Mouse (Mus musculus) neural tube, embryonic 14.5 days (tissue): ENCODE measurements around the gene Wnt3a. TPM values are rescaled to one million over a fixed set of nuclear protein-coding genes. Genes with fewer than 3 reads are reported as not detected.

ENCODE experiments used
- ATAC-seq: fragments of 200-750 bp; cut with Nextera tagmentation; 2 replicates; pipeline ENCODE4 v1.8.0; 2017; ENCODE audit warnings: low read depth, mild to moderate bottlenecking, moderate TSS enrichment, moderate library complexity
- H3K27ac ChIP-seq: fragments of 300-500 bp; sonication (generic); 2 replicates; pipeline ENCODE4 v1.5.1; 2014; ENCODE audit warnings: low read depth, mild to moderate bottlenecking, control low read depth, low read length, moderate library complexity, mixed read lengths
- H3K27me3 ChIP-seq: fragments of 300-500 bp; sonication (generic); 2 replicates; pipeline ENCODE4 v1.6.1; 2014; ENCODE audit warnings: low read length; ENCODE audit not compliant: control insufficient read depth, insufficient read depth
- H3K36me3 ChIP-seq: fragments of 300-500 bp; sonication (generic); 2 replicates; pipeline ENCODE4 v1.6.1; 2014; ENCODE audit warnings: low read length, mixed read lengths; ENCODE audit not compliant: control insufficient read depth, insufficient read depth
- H3K4me1 ChIP-seq: fragments of 300-500 bp; sonication (generic); 2 replicates; pipeline ENCODE4 v1.6.1; 2014; ENCODE audit warnings: low read length; ENCODE audit not compliant: control insufficient read depth, insufficient read depth
- H3K4me2 ChIP-seq: fragments of 300-500 bp; sonication (generic); 2 replicates; pipeline ENCODE4 v1.6.1; 2014; ENCODE audit warnings: mild to moderate bottlenecking, low read depth, low read length, control low read depth
- H3K4me3 ChIP-seq: fragments of 300-500 bp; sonication (generic); 2 replicates; pipeline ENCODE4 v1.5.1; 2014; ENCODE audit warnings: low read depth, low read length, control low read depth, mixed read lengths
- H3K9ac ChIP-seq: fragments of 300-500 bp; sonication (generic); replicated peaks from 2 replicates; pipeline ENCODE4 v1.6.1; 2014; ENCODE audit warnings: low read depth, mild to moderate bottlenecking, control low read depth, low read length, mixed read lengths
- H3K9me3 ChIP-seq: fragments of 300-500 bp; sonication (generic); 2 replicates; pipeline ENCODE4 v1.6.1; 2016; ENCODE audit warnings: low read length; ENCODE audit not compliant: control insufficient read depth
- WGBS: fragments of 180-500 bp; shearing (Covaris S2); extraction: QIAGEN DNeasy Blood & Tissue Kit; methylation state at CpG from one replicate; pipeline ENCODE4 v1.1.7; 2014; 5-methylcytosine and 5-hydroxymethylcytosine counted together
- microRNA-seq: library from miRNA; unstranded; fragments of <30 nt; microRNA quantifications from one replicate; pipeline ENCODE4, GENCODE M21; 2016
- polyA plus RNA-seq: library from polyadenylated mRNA; unstranded; fragments of >200 nt; fragmentation: Nextera tagmentation; extraction: Ambion mirVana; gene quantifications from 2 replicates; pipeline ENCODE4 v1.2.1, GENCODE M21; 2014

Wnt3a gene
- polyA plus RNA-seq, 1 experiment from 2014 or later, result 0.12 TPM

GRCm38 (mm10) chr11:59209003-59209441 is 81.5 kb downstream of the Wnt3a start:
- Histone ChIP-seq H3K9me3 (no peaks in the 10 kb centered on the region), H3K9ac (peak overlapping the region; percentile 80), H3K4me2 (peak overlapping the region; percentile 80), H3K4me1 (peaks cover 9% of the 10 kb centered on the region), H3K27me3 (no peaks in the 10 kb centered on the region), H3K27ac (peak overlapping the region; percentile 89), H3K4me3 (peak overlapping the region; percentile 92), H3K36me3 (peaks cover 30% of the 10 kb centered on the region)
- ATAC-seq, result peak; percentile 61
- WGBS, result 11% methylated on average over 18 of the region's 18 CpGs

GRCm38 (mm10) chr11:59208153-59208831 is 82.3 kb downstream of the Wnt3a start, which contains the start of gene 2310033P09Rik:
Gene 2310033P09Rik, plus strand, starts transcription at chr11:59208321.
- Histone ChIP-seq H3K4me1 (peaks cover 9% of the 10 kb centered on the region), H3K27ac (peak within 1 kb of the TSS; percentile 89), H3K9me3 (no peaks in the 10 kb centered on the region), H3K4me3 (peak within 1 kb of the TSS; percentile 92), H3K9ac (peak within 1 kb of the TSS; percentile 80), H3K36me3 (peaks cover 30% of the 10 kb centered on the region), H3K27me3 (no peaks in the 10 kb centered on the region), H3K4me2 (peak within 1 kb of the TSS; percentile 80)
- ATAC-seq, result peak; percentile 87
- under 1% methylated on average over 67 of the region's 67 CpGs for WGBS

GRCm38 (mm10) chr11:59202081-59202995 is 88.2 kb downstream of the Wnt3a start, which contains the start of gene Mrpl55:
Gene Mrpl55, plus strand, starts transcription at chr11:59202486.
- H3K9me3 ChIP-seq, result no peaks in the 10 kb centered on the region
- peak within 1 kb of the TSS; percentile 84 for H3K4me3 ChIP-seq
- peaks cover 10% of the 10 kb centered on the region for H3K36me3 ChIP-seq
- no peaks in the 10 kb centered on the region for H3K27me3 ChIP-seq
- peaks cover 13% of the 10 kb centered on the region for H3K4me1 ChIP-seq
- H3K27ac ChIP-seq, result no peak within 1 kb of the TSS
- ATAC-seq, result peak; percentile 91
- peak within 1 kb of the TSS; percentile 78 for H3K9ac ChIP-seq
- 1% methylated on average over 63 of the region's 63 CpGs for WGBS
- H3K4me2 ChIP-seq, result peak within 1 kb of the TSS; percentile 91

- H3K4me1 ChIP-seq, result peaks cover 13% of the 10 kb centered on the region
- no peaks in the 10 kb centered on the region for H3K27me3 ChIP-seq
- 32% methylated on average over 16 of the region's 16 CpGs for WGBS
- peak overlapping the region; percentile 78; the same call in 1 of the 2 replicates for H3K9ac ChIP-seq
- H3K4me3 ChIP-seq, result peak overlapping the region; percentile 84
- no peaks in the 10 kb centered on the region for H3K9me3 ChIP-seq
- peaks cover 7% of the 10 kb centered on the region for H3K36me3 ChIP-seq
- no peak overlapping the region for H3K27ac ChIP-seq
- ATAC-seq, result no peak
- H3K4me2 ChIP-seq, result peak overlapping the region; percentile 91
These were observed 89.1 kb downstream of the Wnt3a start for GRCm38 (mm10) chr11:59201216-59202002.

Small RNA genes lying within 50 kb of the gene (microRNA-seq; reads per million reads assigned to microRNA genes)
- not detected for gene Gm24756

Other genes starting within 250 kb of the Wnt3a start
- gene Obscn, start 154.3 kb downstream of the Wnt3a start, polyA plus RNA-seq, result 0.45 and 0.74 TPM in 2 replicates
- gene Iba57, start 127.0 kb downstream of the Wnt3a start, polyA plus RNA-seq, result 3.6 and 4.0 TPM in 2 replicates
- 0.12 TPM in 1 of 2 replicates, not detected in the other for gene Gjc2, start 107.5 kb downstream of the Wnt3a start, polyA plus RNA-seq
- 224 and 266 TPM in 2 replicates for gene Guk1, start 98.5 kb downstream of the Wnt3a start, polyA plus RNA-seq
- 97.4 and 108 TPM in 2 replicates for gene Mrpl55, start 88.3 kb downstream of the Wnt3a start, polyA plus RNA-seq
- 22.4 and 25.4 TPM in 2 replicates for gene 2310033P09Rik, start 82.4 kb downstream of the Wnt3a start, polyA plus RNA-seq
- gene Arf1, start 62.5 kb downstream of the Wnt3a start, polyA plus RNA-seq, result 617 and 621 TPM in 2 replicates
- 0.72 and 2.1 TPM in 2 replicates for gene Wnt9a, start 16.2 kb upstream of the Wnt3a start, polyA plus RNA-seq
- not detected in 2 replicates for gene Prss38, start 84.9 kb upstream of the Wnt3a start, polyA plus RNA-seq
- 20.9 and 21.4 TPM in 2 replicates for gene Jmjd4, start 159.3 kb upstream of the Wnt3a start, polyA plus RNA-seq
- gene Snap47, start 160.4 kb upstream of the Wnt3a start, polyA plus RNA-seq, result 622 and 695 TPM in 2 replicates
- gene Zfp867, start 181.7 kb upstream of the Wnt3a start, polyA plus RNA-seq, result 13.9 and 15.0 TPM in 2 replicates
- gene Zkscan17, start 236.0 kb upstream of the Wnt3a start, polyA plus RNA-seq, result 11.3 and 13.0 TPM in 2 replicates